Mouse (Mus musculus) layer of hippocampus, adult 11-12 months (tissue): ENCODE measurements around the gene Lrrc58.

Experiments
- DNase-seq: peaks from one replicate; pipeline ENCODE4 v3.0.0; 2022; ENCODE audit warnings: low spot score

Lrrc58 gene

GRCm38 (mm10) chr16:37868506-37869469 is 599 bp downstream of the Lrrc58 start:
- DNase-seq = peak; percentile 20

- DNase-seq = no peak
These were observed 1.5 kb downstream of the Lrrc58 start for GRCm38 (mm10) chr16:37869470-37870231.

GRCm38 (mm10) chr16:37871112-37871715 is 3.0 kb downstream of the Lrrc58 start:
- DNase-seq = no peak

GRCm38 (mm10) chr16:37874501-37875235 is 6.5 kb downstream of the Lrrc58 start:
- DNase-seq = no peak

- no peak for DNase-seq
These were observed 9.2 kb downstream of the Lrrc58 start for GRCm38 (mm10) chr16:37877406-37877805.

- no peak for DNase-seq
These were observed 10.8 kb downstream of the Lrrc58 start for GRCm38 (mm10) chr16:37878951-37879505.

GRCm38 (mm10) chr16:37879750-37880419 is 11.7 kb downstream of the Lrrc58 start:
- no peak for DNase-seq

- no peak for DNase-seq
These were observed 13.0 kb downstream of the Lrrc58 start for GRCm38 (mm10) chr16:37881168-37881567.

GRCm38 (mm10) chr16:37888986-37889385 is 20.8 kb downstream of the Lrrc58 start:
- DNase-seq = no peak

GRCm38 (mm10) chr16:37892667-37893066 is 24.5 kb downstream of the Lrrc58 start:
- no peak for DNase-seq

- no peak for DNase-seq
These were observed 25.2 kb downstream of the Lrrc58 start for GRCm38 (mm10) chr16:37893381-37893780.

- no peak for DNase-seq
These were observed 25.8 kb downstream of the Lrrc58 start for GRCm38 (mm10) chr16:37893942-37894341.

GRCm38 (mm10) chr16:37898790-37899189 is 30.6 kb downstream of the Lrrc58 start:
- no peak for DNase-seq

GRCm38 (mm10) chr16:37899357-37899756 is 31.2 kb downstream of the Lrrc58 start:
- no peak for DNase-seq

- DNase-seq = no peak
These were observed 33.1 kb downstream of the Lrrc58 start for GRCm38 (mm10) chr16:37901318-37901717.

GRCm38 (mm10) chr16:37906456-37906855 is 38.3 kb downstream of the Lrrc58 start:
- DNase-seq = no peak

- no peak for DNase-seq
These were observed 42.9 kb downstream of the Lrrc58 start for GRCm38 (mm10) chr16:37911086-37911485.

- DNase-seq = peak; percentile 14
These were observed 48.1 kb downstream of the Lrrc58 start, which contains the start of gene Gpr156 for GRCm38 (mm10) chr16:37916138-37916817. Gpr156 (plus strand) TSS chr16:37916496.

- DNase-seq = no peak
These were observed 48.6 kb downstream of the Lrrc58 start for GRCm38 (mm10) chr16:37916818-37917201.

GRCm38 (mm10) chr16:37919000-37919399 is 50.8 kb downstream of the Lrrc58 start:
- no peak for DNase-seq
